Mouse (Mus musculus): ENCODE data around the gene Armh1.

DNA sequence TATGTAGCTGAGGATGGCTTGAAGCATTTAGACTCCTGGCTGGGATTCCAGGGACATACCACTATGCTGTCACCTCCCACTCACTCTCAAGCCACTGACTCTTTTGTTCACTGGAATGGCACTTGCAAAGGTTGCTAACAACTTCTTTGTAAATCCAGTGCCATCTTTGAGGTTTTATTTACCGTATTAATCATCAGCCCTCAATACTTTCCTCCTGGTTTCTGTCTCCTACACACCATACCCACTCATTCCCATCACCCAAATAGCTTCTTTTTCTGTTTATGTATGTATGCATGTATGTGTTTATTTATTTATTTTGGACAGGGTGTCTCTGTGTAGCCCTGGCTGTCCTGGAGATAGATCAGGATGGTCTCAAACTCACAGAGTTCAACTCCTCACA, 943 bp downstream of the Armh1 start:
- TF ChIP-seq CTCF (IDR thresholded peaks at IDR 0.05; ENCODE audit: borderline replicate concordance, control insufficient read depth, extremely low read depth, insufficient read depth, low read length, poor library complexity) (no peak), POLR2A (IDR thresholded peaks at IDR 0.05; ENCODE audit: control insufficient read depth, extremely low read depth, insufficient read depth, low read length, poor library complexity) (no peak)
